Comparison of ENCODE assay signal across 15 mouse cellular contexts in the genomic region with DNA sequence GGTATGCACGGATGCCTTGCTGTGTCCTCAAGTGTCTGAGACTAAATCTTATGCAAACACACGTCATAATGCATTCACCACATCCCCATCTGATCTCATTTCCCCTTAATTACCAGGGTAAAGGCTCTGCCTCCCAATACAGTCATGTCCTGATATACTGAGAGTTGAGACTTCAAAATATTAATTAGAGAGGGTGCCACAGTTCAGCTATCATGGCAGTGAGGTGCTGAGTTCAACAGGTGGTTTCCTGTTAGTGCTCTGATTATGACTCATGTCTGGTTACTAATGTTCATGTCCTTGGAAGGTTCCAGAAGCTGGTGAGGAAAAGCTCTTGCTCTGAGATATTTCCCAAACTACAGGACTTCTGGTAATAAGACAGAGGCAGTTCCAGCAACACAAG. TPM values are rescaled to one million over a fixed set of nuclear protein-coding genes. Genes with fewer than 3 reads are reported as not detected.
DNase-seq lines count a peak whose midpoint lies in the region; ATAC-seq and TF ChIP-seq lines count a peak whose summit lies in the region.
"Had no signal": no experiment of that assay in that cellular context is flagged by ENCODE, and none has a peak within 500 bp of the region (broad histone marks: within the 10 kb centered on the region; RNA-seq: fewer than 3 reads in every experiment).

No protein-coding gene starts in this region.

- H3K4me3 ChIP-seq in myocyte: no peak overlapping the region
- H3K4me3 ChIP-seq in forebrain, postnatal 0 days (ENCODE audit: low read depth, low read length): no peak overlapping the region
- H3K4me3 ChIP-seq in forebrain, embryonic 11.5 days (ENCODE audit: low read depth, low read length): no peak overlapping the region
- H3K4me3 ChIP-seq: heart, embryonic 13.5 days; hindbrain, embryonic 13.5 days; lung, embryonic 15.5 days had no signal

- TF ChIP-seq POLR2A in myocyte (IDR thresholded peaks at IDR 0.05; ENCODE audit: insufficient read length, low read depth): no peak

- no peak overlapping the region for H3K27ac ChIP-seq in forebrain, postnatal 0 days (ENCODE audit: low read depth, low read length)
- H3K27ac ChIP-seq in forebrain, embryonic 11.5 days (ENCODE audit: low read depth, low read length): no peak overlapping the region
- H3K27ac ChIP-seq: heart, embryonic 13.5 days; hindbrain, embryonic 13.5 days; lung, embryonic 15.5 days had no signal

- TF ChIP-seq CTCF in forebrain, postnatal 0 days (IDR thresholded peaks at IDR 0.05; ENCODE audit: low read depth): no peak

- DNase-seq in B cell, adult 2 months: peak; percentile 74 to 79
- no peak for DNase-seq in cerebellum, postnatal 25 days
- no peak for DNase-seq in forebrain, postnatal 0 days
- DNase-seq in cerebellum, adult 11 months: no peak
- DNase-seq in forebrain, embryonic 11.5 days (ENCODE audit: low spot score): no peak
- DNase-seq: cerebellum, postnatal 14 days; gastrocnemius, postnatal 25 days; right cerebral cortex, postnatal 4 days had no signal

- WGBS in forebrain, postnatal 0 days: 68% methylated on average over 2 of the region's 2 CpGs
- 81% methylated on average over 2 of the region's 2 CpGs for WGBS in forebrain, embryonic 11.5 days

- H3K36me3 ChIP-seq in myocyte (ENCODE audit: control insufficient read depth, insufficient read depth): no peaks in the 10 kb centered on the region
- no peaks in the 10 kb centered on the region for H3K36me3 ChIP-seq in forebrain, postnatal 0 days (ENCODE audit: insufficient read depth)
- no peaks in the 10 kb centered on the region for H3K36me3 ChIP-seq in forebrain, embryonic 11.5 days (ENCODE audit: control insufficient read depth, insufficient read depth, low read length)
- H3K36me3 ChIP-seq: heart, embryonic 13.5 days; hindbrain, embryonic 13.5 days; lung, embryonic 15.5 days had no signal

- peaks cover 14% of the 10 kb centered on the region for H3K27me3 ChIP-seq in myocyte (ENCODE audit: control insufficient read depth, insufficient read depth, insufficient read length)
- no peaks in the 10 kb centered on the region for H3K27me3 ChIP-seq in forebrain, postnatal 0 days (ENCODE audit: insufficient read depth, low read length)
- H3K27me3 ChIP-seq in forebrain, embryonic 11.5 days (ENCODE audit: control insufficient read depth, insufficient read depth, low read length): no peaks in the 10 kb centered on the region
- H3K27me3 ChIP-seq: hindbrain, embryonic 13.5 days; lung, embryonic 15.5 days had no signal

- no peaks in the 10 kb centered on the region for H3K79me2 ChIP-seq in myocyte (ENCODE audit: control insufficient read depth, insufficient read depth)

- H3ac ChIP-seq in myocyte (ENCODE audit: control insufficient read depth, insufficient read length): no peak overlapping the region

- peak overlapping the region; percentile 16 for H3K4me2 ChIP-seq in myocyte (ENCODE audit: low read depth)
- H3K4me2 ChIP-seq in forebrain, postnatal 0 days (ENCODE audit: low read depth): no peak overlapping the region
- H3K4me2 ChIP-seq in forebrain, embryonic 11.5 days (ENCODE audit: low read depth, low read length, severe bottlenecking): no peak overlapping the region
- H3K4me2 ChIP-seq: heart, embryonic 13.5 days; hindbrain, embryonic 13.5 days; lung, embryonic 15.5 days had no signal

- peak; percentile 82 for ATAC-seq in CD4-positive, CD25-positive, alpha-beta regulatory T cell, adult 4 months
- ATAC-seq in granulocyte monocyte progenitor cell, adult 5-6 weeks (replicated peaks; ENCODE audit: poor library complexity, severe bottlenecking): peak; percentile 85
- ATAC-seq in forebrain, postnatal 0 days: no peak
- ATAC-seq in forebrain, embryonic 11.5 days (replicated peaks; ENCODE audit: low FRiP score): no peak

- no peaks in the 10 kb centered on the region for H3K4me1 ChIP-seq in forebrain, postnatal 0 days (ENCODE audit: insufficient read depth)
- no peaks in the 10 kb centered on the region for H3K4me1 ChIP-seq in forebrain, embryonic 11.5 days (replicated peaks; ENCODE audit: control insufficient read depth, insufficient read depth, low read length)
- H3K4me1 ChIP-seq: heart, embryonic 13.5 days; hindbrain, embryonic 13.5 days; lung, embryonic 15.5 days had no signal

- no peaks in the 10 kb centered on the region for H3K9me3 ChIP-seq in forebrain, postnatal 0 days (ENCODE audit: low read length)
- no peaks in the 10 kb centered on the region for H3K9me3 ChIP-seq in forebrain, embryonic 11.5 days (ENCODE audit: control insufficient read depth, low read length)
- H3K9me3 ChIP-seq: heart, embryonic 13.5 days; hindbrain, embryonic 13.5 days; lung, embryonic 15.5 days had no signal

- H3K9ac ChIP-seq in forebrain, postnatal 0 days: no peak overlapping the region
- no peak overlapping the region for H3K9ac ChIP-seq in forebrain, embryonic 11.5 days (ENCODE audit: low read length)
- H3K9ac ChIP-seq: heart, embryonic 13.5 days; hindbrain, embryonic 13.5 days; lung, embryonic 15.5 days had no signal

TF ChIP-seq in myocyte, 11 proteins besides CTCF, POLR2A, EP300 and RAD21:
- TF ChIP-seq POLR2AphosphoS2 (IDR thresholded peaks at IDR 0.05; ENCODE audit: insufficient read length, low read depth) (no peak), MAX (IDR thresholded peaks at IDR 0.05; ENCODE audit: low read depth) (no peak)

RNA-seq across cellular contexts. Expression of gene Myo3b, which starts 52.3 kb away (rescaled TPM):
- 10 to 100 TPM; 13.7 to 14.7 TPM for polyA plus RNA-seq in CD4-positive, CD25-positive, alpha-beta regulatory T cell, adult 4 months (2017; shearing (Covaris generic))
- total RNA-seq in granulocyte monocyte progenitor cell, adult 5-6 weeks (2014; fragmentation: Nextera tagmentation): not detected in 2 replicates
- not detected in 2 replicates for total RNA-seq in granulocyte monocyte progenitor cell, adult 5-6 weeks (2017)
- polyA plus RNA-seq in myocyte (2012; fragmentation: generic; extraction: Trizol): 0.04 TPM
- total RNA-seq in forebrain, postnatal 0 days (2014; rRNA removed): 2.0 and 3.0 TPM in 2 replicates
- 0.31 and 0.36 TPM in 2 replicates for polyA plus RNA-seq in forebrain, postnatal 0 days (2015; fragmentation: Nextera tagmentation; extraction: Ambion mirVana)
- 0.07 TPM in 1 of 2 replicates, not detected in the other for polyA plus RNA-seq in forebrain, embryonic 11.5 days (2014; fragmentation: Nextera tagmentation; extraction: Ambion mirVana)
- total RNA-seq: gastrocnemius, postnatal 25 days; MEL had no signal

Comparison
In these comparisons a context has a peak if more than half of its experiments do, and no peak if none do; other contexts are left out.
1. DNase-seq: peak in B cell, adult 2 months (2 of 2); none in cerebellum, postnatal 25 days (0 of 2), forebrain, postnatal 0 days (single experiment), cerebellum, adult 11 months (single experiment) and forebrain, embryonic 11.5 days (single experiment).
2. ATAC-seq: peak in CD4-positive, CD25-positive, alpha-beta regulatory T cell, adult 4 months (single experiment) and granulocyte monocyte progenitor cell, adult 5-6 weeks (single experiment); none in forebrain, postnatal 0 days (single experiment) and forebrain, embryonic 11.5 days (single experiment).
3. RNA of gene Myo3b, which starts 52.3 kb away (polyA plus RNA-seq): 13.7 to 14.7 TPM in CD4-positive, CD25-positive, alpha-beta regulatory T cell, adult 4 months; 0.31 to 0.36 TPM in forebrain, postnatal 0 days, 0.04 TPM in myocyte (single experiment) and 0.07 TPM in forebrain, embryonic 11.5 days; every median in the first group is over 10 times any median in the second.